Mouse (Mus musculus): Measurements from ENCODE around the gene Fbn1.
A peak's percentile ranks its signal among the peaks of the same experiment; 100 is the strongest.

Gene Fbn1

GRCm38 (mm10) chr2:125452369-125453097, 55.3 kb downstream of the Fbn1 start:
- no peak for DNase-seq

- DNase-seq = no peak
Observed at GRCm38 (mm10) chr2:125449361-125449760, 58.4 kb downstream of the Fbn1 start.

GRCm38 (mm10) chr2:125448881-125449280, 58.9 kb downstream of the Fbn1 start:
- DNase-seq = no peak

GRCm38 (mm10) chr2:125447274-125447898, 60.4 kb downstream of the Fbn1 start:
- no peak for DNase-seq

- DNase-seq = no peak
Observed at GRCm38 (mm10) chr2:125438381-125438780, 69.4 kb downstream of the Fbn1 start.

- no peak for DNase-seq
Observed at GRCm38 (mm10) chr2:125436240-125436639, 71.6 kb downstream of the Fbn1 start.

GRCm38 (mm10) chr2:125433524-125433923, 74.3 kb downstream of the Fbn1 start:
- no peak for DNase-seq

GRCm38 (mm10) chr2:125431491-125431890, 76.3 kb downstream of the Fbn1 start:
- no peak for DNase-seq

DNA sequence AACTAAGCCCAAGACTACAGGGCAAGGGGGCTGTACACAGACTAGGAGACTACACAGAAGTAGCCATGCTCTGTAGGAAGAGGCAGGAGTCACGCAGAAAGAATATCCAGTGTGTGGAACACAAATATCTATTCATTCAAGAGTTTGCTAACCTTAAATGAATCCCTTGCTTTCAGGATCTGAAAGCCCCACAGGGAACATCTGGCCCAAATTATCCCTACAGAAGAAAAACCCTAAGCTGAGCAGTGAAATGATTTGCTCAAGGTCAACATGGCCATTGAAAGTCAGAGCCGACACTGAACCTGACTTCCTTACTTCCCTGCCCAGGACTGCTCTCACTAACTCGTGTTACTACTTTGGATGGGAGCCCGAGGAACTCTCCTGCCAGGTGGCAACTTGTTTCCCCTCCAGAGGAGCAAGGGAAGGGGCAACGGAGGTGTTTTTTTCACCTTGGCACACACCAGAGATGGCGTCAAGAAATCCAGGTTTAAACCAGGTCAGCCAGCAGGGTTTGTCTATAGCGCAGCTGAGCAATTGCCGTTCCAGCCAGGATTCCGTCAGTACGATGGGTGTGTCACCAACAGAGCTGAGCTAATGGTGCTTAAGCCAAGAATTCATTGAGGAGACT, 78.9 kb downstream of the Fbn1 start:
- DNase-seq = no peak

GRCm38 (mm10) chr2:125420604-125421003, 87.2 kb downstream of the Fbn1 start:
- DNase-seq = no peak

- no peak for DNase-seq
Observed at GRCm38 (mm10) chr2:125419681-125420080, 88.1 kb downstream of the Fbn1 start.

DNA sequence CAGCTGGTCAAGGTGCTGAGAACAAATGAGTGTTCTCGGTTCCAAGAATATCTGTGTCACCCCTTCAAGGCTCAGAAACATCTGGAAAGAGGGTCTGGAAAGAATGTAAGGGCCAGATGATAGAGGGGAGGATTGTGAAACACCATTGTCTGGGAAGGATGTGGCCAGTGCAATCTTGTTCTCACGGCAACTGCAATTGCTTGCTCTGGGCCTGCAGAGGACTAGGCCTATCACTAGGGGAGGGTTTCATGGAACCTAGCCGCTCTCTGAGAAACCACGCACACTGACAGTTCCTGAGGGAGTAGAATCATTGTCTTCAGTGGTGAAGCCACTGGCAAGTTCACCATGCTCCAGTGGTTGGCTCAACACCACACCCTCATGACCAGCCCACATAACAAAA, 89.2 kb downstream of the Fbn1 start:
- no peak for DNase-seq

DNA sequence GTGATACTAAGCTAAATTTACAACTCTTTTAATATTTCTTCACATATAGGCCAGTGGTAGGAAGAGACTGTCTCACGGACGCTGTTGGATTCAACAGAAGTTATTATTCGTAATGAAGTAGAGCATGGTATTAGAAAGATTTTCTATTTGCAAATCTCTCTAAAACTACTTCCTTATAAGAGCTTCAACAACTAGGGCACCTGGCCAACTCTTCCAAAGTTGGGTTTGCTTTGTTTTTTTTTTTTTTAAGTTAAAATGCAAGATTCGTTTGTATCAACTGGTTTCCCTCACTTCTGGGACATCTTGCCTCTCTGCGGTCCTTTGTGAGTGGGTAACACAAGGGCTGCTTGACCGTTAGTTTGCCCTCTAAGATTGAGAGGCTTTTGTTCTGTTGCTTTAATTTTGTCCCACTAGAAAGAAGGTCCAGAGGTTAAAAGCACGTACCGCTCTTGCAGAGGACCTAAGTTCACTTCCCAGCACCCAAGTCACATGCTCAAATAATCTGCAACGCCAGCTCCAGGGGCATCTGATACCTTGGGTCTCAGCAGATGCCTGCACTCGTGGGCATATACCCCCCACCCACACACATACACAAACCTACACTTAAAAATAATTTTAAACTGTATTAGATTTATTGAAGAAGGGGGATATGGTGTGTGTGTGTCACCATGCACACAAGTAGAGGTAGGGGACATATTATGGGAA, 91.1 kb downstream of the Fbn1 start:
- DNase-seq = no peak

GRCm38 (mm10) chr2:125412351-125412750, 95.4 kb downstream of the Fbn1 start:
- DNase-seq = peak; percentile 6

- no peak for DNase-seq
Observed at GRCm38 (mm10) chr2:125411777-125412176, 96.0 kb downstream of the Fbn1 start.

- DNase-seq = no peak
Observed at GRCm38 (mm10) chr2:125404509-125405105, 103.2 kb downstream of the Fbn1 start.

DNA sequence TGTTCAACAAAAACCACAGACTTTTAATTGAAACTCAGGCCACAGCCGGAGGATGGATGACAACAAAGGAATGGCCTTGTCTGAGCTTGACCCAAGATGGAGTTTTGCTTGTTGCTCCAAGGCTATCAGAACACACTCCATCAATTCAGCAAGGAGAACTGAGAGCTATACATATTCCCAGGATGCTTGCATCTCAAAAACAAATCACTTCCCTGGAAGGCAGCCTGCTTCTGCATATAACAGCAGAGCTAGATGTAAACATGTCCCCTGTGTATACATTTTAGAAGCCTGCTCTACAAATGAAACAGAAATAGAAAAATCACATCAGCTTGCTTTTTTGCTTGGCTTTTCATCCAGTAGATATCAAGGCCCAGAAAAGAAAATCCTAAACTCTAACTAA, 105.5 kb downstream of the Fbn1 start:
- no peak for DNase-seq

- DNase-seq = no peak
Observed at GRCm38 (mm10) chr2:125400121-125400520, 107.7 kb downstream of the Fbn1 start.

GRCm38 (mm10) chr2:125397796-125398195, 110.0 kb downstream of the Fbn1 start:
- DNase-seq = no peak

- no peak for DNase-seq
Observed at GRCm38 (mm10) chr2:125394428-125395101, 113.2 kb downstream of the Fbn1 start.

DNA sequence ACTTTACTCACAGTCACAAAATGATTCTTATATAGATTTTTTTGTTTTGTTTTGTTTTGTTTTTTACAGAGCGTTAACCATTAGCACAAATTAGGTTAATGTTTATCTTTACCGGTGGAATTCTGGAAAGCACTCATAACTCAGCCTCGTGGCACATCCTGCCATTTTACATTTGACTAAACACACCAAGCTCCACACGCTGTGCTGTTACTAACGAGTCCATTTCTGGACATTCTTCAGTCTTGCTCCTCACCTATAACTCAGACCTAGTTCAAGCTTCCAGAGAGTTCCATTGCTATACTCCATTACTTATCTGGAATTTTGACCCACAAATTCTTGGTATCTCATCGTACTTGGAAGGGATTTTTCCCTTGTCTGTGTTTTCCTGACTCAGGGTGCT, 116.2 kb downstream of the Fbn1 start:
- DNase-seq = no peak

DNA sequence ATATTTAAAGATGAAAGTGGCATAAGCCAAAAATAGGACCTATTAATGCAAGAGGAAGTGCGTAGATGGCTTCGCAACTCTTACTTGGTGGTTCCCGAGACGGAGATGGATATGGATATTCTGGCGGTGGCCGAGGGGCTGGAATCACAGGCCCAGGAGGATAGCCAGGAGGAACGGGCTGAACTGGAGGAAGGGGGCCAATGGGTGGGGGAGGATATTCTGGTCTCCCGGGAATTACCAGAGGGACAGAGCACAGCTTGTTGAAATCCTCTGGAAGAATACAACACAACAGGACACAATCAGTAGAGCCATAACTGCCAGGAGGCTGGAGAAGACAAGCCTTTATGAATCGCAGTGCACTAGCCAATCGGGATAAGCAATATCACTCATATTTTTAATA, 118.0 kb downstream of the Fbn1 start:
- no peak for DNase-seq

Measured in liver (tissue).